Mouse (Mus musculus) myocyte (in vitro differentiated cells): ENCODE data around the gene Ier5l. TPM values are rescaled to one million over a fixed set of nuclear protein-coding genes. Genes with fewer than 3 reads are reported as not detected.
A peak's percentile ranks its signal among the peaks of the same experiment; 100 is the strongest.

ENCODE experiments used
- H3K27me3 ChIP-seq: one replicate; pipeline ENCODE4 v1.6.1; 2011; ENCODE audit not compliant: control insufficient read depth, insufficient read depth, insufficient read length
- H3K36me3 ChIP-seq: one replicate; pipeline ENCODE4 v1.6.1; 2011; ENCODE audit not compliant: control insufficient read depth, insufficient read depth
- H3K4me2 ChIP-seq: one replicate; pipeline ENCODE4 v1.6.1; 2011; ENCODE audit warnings: low read depth, control low read depth
- H3K4me3 ChIP-seq: one replicate; pipeline ENCODE4 v1.5.1; 2011; ENCODE audit warnings: mild to moderate bottlenecking, control low read depth, moderate library complexity
- H3K79me2 ChIP-seq: one replicate; pipeline ENCODE4 v1.6.1; 2011; ENCODE audit not compliant: control insufficient read depth, insufficient read depth
- H3ac ChIP-seq: one replicate; pipeline ENCODE4 v1.6.1; 2011; ENCODE audit not compliant: control insufficient read depth, insufficient read length
- E2F4 ChIP-seq: IDR thresholded peaks from one replicate; pipeline ENCODE4 v1.6.1; 2011; ENCODE audit warnings: mild to moderate bottlenecking, control low read depth, moderate library complexity; ENCODE audit not compliant: insufficient read depth
- MYOD1 ChIP-seq, 3 experiments: IDR thresholded peaks; one replicate each; pipeline ENCODE4 v1.6.1; 2011; ENCODE audit warnings: control low read depth in 2 of 3, low read depth in 2 of 3, mild to moderate bottlenecking in 2 of 3, moderate library complexity in 1 of 3; ENCODE audit not compliant: insufficient read length in 2 of 3, control insufficient read depth in 1 of 3
- MYOG ChIP-seq, 3 experiments: IDR thresholded peaks; one replicate each; pipeline ENCODE4 v1.6.1; 2011; ENCODE audit warnings: control low read depth in 2 of 3, low read depth in 2 of 3, mild to moderate bottlenecking in 2 of 3; ENCODE audit not compliant: insufficient read length in 2 of 3, control insufficient read depth in 1 of 3, insufficient read depth in 1 of 3
- POLR2A ChIP-seq: IDR thresholded peaks from one replicate; pipeline ENCODE4 v1.6.1; 2011; ENCODE audit warnings: low read depth, mild to moderate bottlenecking, control low read depth, moderate library complexity; ENCODE audit not compliant: insufficient read length
- POLR2AphosphoS2 ChIP-seq: IDR thresholded peaks from one replicate; pipeline ENCODE4 v1.6.1; 2011; ENCODE audit warnings: low read depth, control low read depth; ENCODE audit not compliant: insufficient read length
- REST ChIP-seq: IDR thresholded peaks from one replicate; pipeline ENCODE4 v1.6.1; 2011; ENCODE audit warnings: mild to moderate bottlenecking, control low read depth, moderate library complexity; ENCODE audit not compliant: insufficient read depth, insufficient read length
- SRF ChIP-seq: IDR thresholded peaks from one replicate; pipeline ENCODE4 v1.6.1; 2011; ENCODE audit warnings: low read depth; ENCODE audit not compliant: control insufficient read depth, insufficient read length
- TCF12 ChIP-seq: IDR thresholded peaks from one replicate; pipeline ENCODE4 v1.6.1; 2011; ENCODE audit warnings: mild to moderate bottlenecking, control low read depth; ENCODE audit not compliant: poor library complexity, insufficient read depth, severe bottlenecking
- TCF3 ChIP-seq: IDR thresholded peaks from one replicate; pipeline ENCODE4 v1.6.1; 2011; ENCODE audit warnings: low read depth, control low read depth; ENCODE audit not compliant: insufficient read length
- USF1 ChIP-seq: IDR thresholded peaks from one replicate; pipeline ENCODE4 v1.6.1; 2011; ENCODE audit warnings: low read depth, mild to moderate bottlenecking, control low read depth, moderate library complexity
- polyA plus RNA-seq: library from polyadenylated mRNA; unstranded; fragments of >200 nt; fragmentation: generic; extraction: Trizol; gene quantifications from one replicate; pipeline ENCODE4 v1.2.1, GENCODE M21; 2012; ENCODE audit warnings: missing spikeins

Gene Ier5l
- polyA plus RNA-seq, 1 experiment, result 20.5 TPM

- H3K79me2 ChIP-seq, result no peaks in the 10 kb centered on the region
- peak overlapping the region; percentile 95 for H3ac ChIP-seq
- H3K36me3 ChIP-seq, result no peaks in the 10 kb centered on the region
- TF ChIP-seq MYOG (IDR thresholded peaks at IDR 0.05; ENCODE audit: control insufficient read depth in 1 of 3, insufficient read depth in 1 of 3, insufficient read length in 2 of 3, low read depth in 2 of 3) (peak; percentile 12 to 89 (median 88)), TCF3 (peak; percentile 85), MYOD1 (IDR thresholded peaks at IDR 0.05; ENCODE audit: control insufficient read depth in 1 of 3, insufficient read length in 2 of 3, low read depth in 2 of 3) (peak in 2 of 3 experiments; percentile 71 to 87), E2F4 (no peak), POLR2AphosphoS2 (peak; percentile 21), REST (no peak), TCF12 (no peak), POLR2A (no peak)
- no peaks in the 10 kb centered on the region for H3K27me3 ChIP-seq
- H3K4me3 ChIP-seq, result peak overlapping the region; percentile 68
- H3K4me2 ChIP-seq, result peak overlapping the region; percentile 56
Measured at GRCm38 (mm10) chr2:30473431-30474031, 488 bp downstream of the Ier5l start.

GRCm38 (mm10) chr2:30472731-30473351 is 1.2 kb downstream of the Ier5l start:
- H3K4me2 ChIP-seq, result peak overlapping the region; percentile 67
- H3ac ChIP-seq, result peak overlapping the region; percentile 95
- peak overlapping the region; percentile 68 for H3K4me3 ChIP-seq
- H3K79me2 ChIP-seq, result no peaks in the 10 kb centered on the region
- H3K27me3 ChIP-seq, result no peaks in the 10 kb centered on the region
- no peaks in the 10 kb centered on the region for H3K36me3 ChIP-seq
- TF ChIP-seq TCF12 (no peak), POLR2A (peak; percentile 31), POLR2AphosphoS2 (no peak), TCF3 (no peak), MYOD1 (IDR thresholded peaks at IDR 0.05; ENCODE audit: control insufficient read depth in 1 of 3, insufficient read length in 2 of 3, low read depth in 2 of 3) (peak in 1 of 3 experiments; percentile 43), MYOG (IDR thresholded peaks at IDR 0.05; ENCODE audit: control insufficient read depth in 1 of 3, insufficient read depth in 1 of 3, insufficient read length in 2 of 3, low read depth in 2 of 3) (peak in 2 of 3 experiments; percentile 41 to 66), SRF (no peak), USF1 (no peak)

GRCm38 (mm10) chr2:30471795-30472720 is 2.0 kb downstream of the Ier5l start:
- Histone ChIP-seq H3ac (peak overlapping the region; percentile 95), H3K79me2 (no peaks in the 10 kb centered on the region), H3K4me2 (peak overlapping the region; percentile 98), H3K27me3 (no peaks in the 10 kb centered on the region), H3K36me3 (no peaks in the 10 kb centered on the region), H3K4me3 (peak overlapping the region; percentile 68)
- TF ChIP-seq MYOG (IDR thresholded peaks at IDR 0.05; ENCODE audit: control insufficient read depth in 1 of 3, insufficient read depth in 1 of 3, insufficient read length in 2 of 3, low read depth in 2 of 3) (peak in 1 of 3 experiments; percentile 17), POLR2AphosphoS2 (peak; percentile 89), POLR2A (peak; percentile 40), TCF3 (no peak), SRF (no peak), USF1 (no peak), E2F4 (no peak), MYOD1 (IDR thresholded peaks at IDR 0.05; ENCODE audit: control insufficient read depth in 1 of 3, insufficient read length in 2 of 3, low read depth in 2 of 3) (peak in 1 of 3 experiments; percentile 36)

GRCm38 (mm10) chr2:30471051-30471450 is 3.0 kb downstream of the Ier5l start:
- Histone ChIP-seq H3K4me2 (peak overlapping the region; percentile 98), H3ac (no peak overlapping the region), H3K4me3 (peak overlapping the region; percentile 68), H3K79me2 (no peaks in the 10 kb centered on the region), H3K36me3 (no peaks in the 10 kb centered on the region), H3K27me3 (no peaks in the 10 kb centered on the region)
- TF ChIP-seq TCF3, result no peak
- TF ChIP-seq REST, result no peak
- peak; percentile 44 for TF ChIP-seq POLR2AphosphoS2
- TF ChIP-seq E2F4, result no peak
